Mouse (Mus musculus): ENCODE data around the gene Serpinb9. TPM values are rescaled to one million over a fixed set of nuclear protein-coding genes. Genes with fewer than 3 reads are reported as not detected.
A peak's percentile ranks its signal among the peaks of the same experiment; 100 is the strongest.

Serpinb9 gene
- polyA plus RNA-seq, 1 experiment from 2014 or later = 2.6 TPM

DNA sequence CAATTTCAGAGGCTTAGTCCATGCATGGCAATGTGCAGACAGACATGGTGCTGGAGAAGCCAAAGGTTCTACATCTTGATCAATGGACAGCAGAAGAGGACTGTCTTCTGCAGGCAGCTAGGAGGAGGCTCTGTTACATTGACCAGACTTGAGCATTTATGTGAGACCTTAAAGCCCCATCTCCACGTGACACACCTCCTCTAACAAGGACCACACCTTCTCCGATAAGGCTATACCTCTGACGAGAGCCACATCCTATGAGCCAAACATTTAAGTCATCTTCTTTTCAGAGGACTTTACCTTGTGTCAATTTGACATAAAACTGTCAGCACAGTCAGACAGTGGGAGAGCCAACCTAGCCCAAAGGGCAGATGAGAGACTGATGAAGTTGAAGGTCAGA, 32.3 kb upstream of the Serpinb9 start:
- Histone ChIP-seq H3K4me2 (replicated peaks) (no peak overlapping the region), H3K9ac (no peak overlapping the region), H3K4me1 (no peaks in the 10 kb centered on the region), H3K27me3 (no peaks in the 10 kb centered on the region), H3K27ac (no peak overlapping the region), H3K9me3 (no peaks in the 10 kb centered on the region), H3K36me3 (no peaks in the 10 kb centered on the region), H3K4me3 (no peak overlapping the region)
- ATAC-seq (ENCODE audit: insufficient number of reproducible peaks, insufficient read depth, low FRiP score, low TSS enrichment) = no peak
- 88% methylated on average over 3 of the region's 3 CpGs for WGBS

DNA sequence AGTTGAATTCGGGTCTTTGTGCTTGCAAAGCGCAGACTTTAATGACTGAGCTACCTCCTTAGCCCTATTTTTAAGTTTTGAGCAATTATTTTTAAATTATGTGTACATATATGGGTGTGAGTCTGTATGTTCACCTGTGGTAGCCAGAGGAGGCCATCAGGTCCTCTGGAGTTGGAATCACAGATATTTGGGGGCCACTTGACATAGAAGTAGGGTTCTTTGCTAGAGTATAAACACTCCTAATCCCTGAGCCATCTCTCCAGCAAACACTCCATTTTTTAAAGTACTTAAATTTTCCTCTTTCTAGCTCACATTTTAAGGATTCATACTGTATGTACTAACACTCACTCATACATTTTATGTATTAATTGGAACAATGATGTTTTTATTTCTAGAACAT, 28.8 kb upstream of the Serpinb9 start:
- H3K27ac ChIP-seq = no peak overlapping the region
- no peak for ATAC-seq (ENCODE audit: insufficient number of reproducible peaks, insufficient read depth, low FRiP score, low TSS enrichment)
- H3K36me3 ChIP-seq = no peaks in the 10 kb centered on the region
- H3K27me3 ChIP-seq = no peaks in the 10 kb centered on the region
- no peak overlapping the region for H3K9ac ChIP-seq
- no peak overlapping the region for H3K4me2 ChIP-seq (replicated peaks)
- H3K4me3 ChIP-seq = no peak overlapping the region
- H3K9me3 ChIP-seq = no peaks in the 10 kb centered on the region
- 89% methylated on average over 2 of the region's 2 CpGs for WGBS
- H3K4me1 ChIP-seq = no peaks in the 10 kb centered on the region

DNA sequence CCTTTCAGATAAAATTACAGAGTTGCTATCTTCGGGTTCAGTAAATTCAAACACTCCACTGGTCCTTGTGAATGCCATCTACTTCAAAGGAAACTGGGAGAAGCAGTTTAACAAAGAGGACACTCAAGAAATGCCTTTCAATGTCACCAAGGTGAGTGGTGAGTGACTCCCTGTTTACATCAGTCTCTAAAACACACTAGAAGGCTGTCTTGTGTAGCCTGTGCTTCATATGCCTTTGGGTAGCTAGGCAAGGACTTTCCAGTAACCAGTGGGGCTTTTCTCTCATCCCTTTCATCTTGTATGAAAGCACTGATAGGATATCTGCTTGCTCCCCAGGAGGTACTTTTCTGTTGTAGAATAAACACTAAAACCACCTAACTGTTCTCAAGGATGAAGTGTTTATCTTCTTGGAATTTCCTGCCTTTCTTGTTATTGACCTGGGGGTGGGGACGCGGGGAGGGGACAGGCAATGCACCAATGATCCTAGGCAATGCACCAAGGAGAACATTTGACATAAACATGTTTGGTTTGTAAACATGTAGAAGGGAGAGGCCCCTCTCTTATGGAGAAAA, 28.1 kb upstream of the Serpinb9 start:
- Histone ChIP-seq H3K9me3 (no peaks in the 10 kb centered on the region), H3K27ac (no peak overlapping the region), H3K4me2 (replicated peaks) (no peak overlapping the region), H3K36me3 (no peaks in the 10 kb centered on the region), H3K4me1 (no peaks in the 10 kb centered on the region), H3K27me3 (no peaks in the 10 kb centered on the region), H3K4me3 (no peak overlapping the region), H3K9ac (no peak overlapping the region)
- WGBS = 69% methylated on average over 3 of the region's 3 CpGs
- ATAC-seq (ENCODE audit: insufficient number of reproducible peaks, insufficient read depth, low FRiP score, low TSS enrichment) = no peak

DNA sequence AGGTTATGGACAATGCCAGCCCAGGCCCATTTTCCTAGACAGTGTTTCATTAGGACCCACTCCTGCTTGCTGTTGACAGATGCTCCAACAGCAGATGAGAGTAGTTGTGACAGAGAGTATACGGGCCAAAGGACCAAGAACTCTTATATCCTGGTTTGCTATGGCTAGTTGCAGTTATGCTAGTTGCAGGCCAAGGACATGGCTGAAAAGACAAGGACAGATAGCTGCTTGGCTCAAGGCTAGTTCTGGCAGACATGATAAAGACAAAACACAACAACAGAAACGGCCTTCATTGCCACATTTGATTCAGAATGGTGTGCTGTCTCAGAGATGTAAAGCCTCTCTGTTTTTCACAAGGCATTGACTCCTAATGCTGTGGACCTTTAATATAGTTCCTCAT, 27.3 kb upstream of the Serpinb9 start:
- WGBS = 84% methylated on average over 2 of the region's 2 CpGs
- Histone ChIP-seq H3K27ac (no peak overlapping the region), H3K27me3 (no peaks in the 10 kb centered on the region), H3K36me3 (no peaks in the 10 kb centered on the region), H3K4me2 (replicated peaks) (no peak overlapping the region), H3K9ac (no peak overlapping the region), H3K4me1 (no peaks in the 10 kb centered on the region), H3K9me3 (no peaks in the 10 kb centered on the region), H3K4me3 (no peak overlapping the region)
- ATAC-seq (ENCODE audit: insufficient number of reproducible peaks, insufficient read depth, low FRiP score, low TSS enrichment) = no peak

DNA sequence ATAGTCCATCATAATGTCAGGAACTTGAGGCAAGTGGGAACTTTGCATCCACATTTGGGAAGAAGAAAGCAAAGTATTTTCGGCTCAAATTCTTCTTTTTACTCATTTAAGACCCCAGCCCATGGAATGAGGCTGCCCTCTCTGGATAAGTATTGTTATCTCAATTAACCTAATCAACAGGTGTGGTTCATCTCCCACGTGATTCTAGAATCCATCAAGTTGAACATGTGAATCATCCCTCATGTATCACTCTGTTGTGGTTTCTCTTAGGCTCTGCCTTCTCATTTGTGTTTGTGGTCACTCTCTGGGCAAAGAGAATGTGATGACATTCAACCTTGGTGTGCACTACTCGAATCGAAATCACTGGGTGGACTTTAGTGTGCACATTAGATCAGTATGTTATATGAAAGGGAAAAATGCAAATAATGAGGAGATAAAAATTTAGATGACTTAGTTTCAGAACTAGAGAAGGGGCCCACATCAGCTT, 20.5 kb upstream of the Serpinb9 start:
- no peaks in the 10 kb centered on the region for H3K4me1 ChIP-seq
- H3K9me3 ChIP-seq = no peaks in the 10 kb centered on the region
- H3K4me2 ChIP-seq (replicated peaks) = no peak overlapping the region
- H3K36me3 ChIP-seq = no peaks in the 10 kb centered on the region
- no peak overlapping the region for H3K9ac ChIP-seq
- H3K27ac ChIP-seq = no peak overlapping the region
- H3K4me3 ChIP-seq = no peak overlapping the region
- no peaks in the 10 kb centered on the region for H3K27me3 ChIP-seq
- WGBS = 79% methylated on average over 4 of the region's 4 CpGs
- ATAC-seq (ENCODE audit: insufficient number of reproducible peaks, insufficient read depth, low FRiP score, low TSS enrichment) = no peak

DNA sequence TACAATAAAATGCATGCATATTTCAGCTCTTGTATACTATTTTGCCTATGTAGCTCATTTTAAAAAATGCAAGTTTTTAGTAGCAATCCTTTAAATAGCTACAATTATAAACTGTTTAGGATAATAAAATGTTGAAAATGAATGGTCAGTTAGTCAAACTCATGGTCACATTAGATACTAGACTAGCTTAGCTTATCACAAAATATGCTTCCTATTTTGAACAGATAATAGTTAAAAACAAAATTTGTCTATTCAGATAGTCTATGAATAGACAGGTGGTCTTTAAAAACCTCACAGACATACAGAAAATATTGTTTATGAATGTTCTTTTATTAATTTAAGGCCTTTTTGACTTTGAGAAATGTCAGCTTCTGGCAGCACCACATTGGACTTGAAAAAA, 16.8 kb upstream of the Serpinb9 start:
- H3K9me3 ChIP-seq = no peaks in the 10 kb centered on the region
- no peak overlapping the region for H3K27ac ChIP-seq
- H3K27me3 ChIP-seq = no peaks in the 10 kb centered on the region
- H3K4me2 ChIP-seq (replicated peaks) = no peak overlapping the region
- no peak for ATAC-seq (ENCODE audit: insufficient number of reproducible peaks, insufficient read depth, low FRiP score, low TSS enrichment)
- H3K4me3 ChIP-seq = no peak overlapping the region
- no peak overlapping the region for H3K9ac ChIP-seq
- no peaks in the 10 kb centered on the region for H3K36me3 ChIP-seq
- H3K4me1 ChIP-seq = no peaks in the 10 kb centered on the region

DNA sequence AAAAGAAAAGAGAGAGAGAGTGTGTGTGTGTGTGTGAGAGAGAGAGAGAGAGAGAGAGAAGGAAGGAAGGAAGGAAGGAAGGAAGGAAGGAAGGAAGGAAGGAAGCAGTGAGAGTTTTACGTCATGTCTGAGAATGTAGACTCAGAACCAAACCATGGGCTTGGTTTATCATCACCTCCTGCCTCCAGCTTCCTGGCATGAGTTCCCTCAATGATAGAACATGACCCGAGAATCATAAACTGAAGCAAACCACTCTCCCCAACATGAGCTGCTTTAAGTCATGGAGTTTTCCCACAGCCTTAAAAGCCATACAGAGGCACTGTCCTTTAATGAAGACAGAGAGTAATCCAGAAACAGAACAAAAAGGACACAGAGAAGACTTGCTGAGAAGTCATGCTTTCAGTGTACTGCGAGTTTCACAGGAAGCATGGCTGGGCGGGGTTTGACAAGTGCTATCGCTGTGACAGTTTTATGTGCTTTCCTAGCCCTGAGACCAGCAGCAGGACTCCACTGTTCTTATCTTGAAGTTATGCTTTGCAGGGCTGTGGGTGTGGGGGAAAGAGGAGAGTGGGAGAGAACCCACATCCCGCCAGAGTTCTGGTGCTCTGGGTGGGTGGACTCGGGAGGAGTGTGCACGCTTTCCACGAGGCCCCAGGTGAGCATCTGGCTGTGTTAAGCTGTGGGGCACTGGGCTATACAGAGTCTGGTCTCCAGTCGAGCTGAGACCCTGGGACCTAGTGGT, 9.7 kb upstream of the Serpinb9 start:
- Histone ChIP-seq H3K4me2 (replicated peaks) (no peak overlapping the region), H3K4me1 (no peaks in the 10 kb centered on the region), H3K9me3 (no peaks in the 10 kb centered on the region), H3K27me3 (no peaks in the 10 kb centered on the region), H3K27ac (no peak overlapping the region), H3K36me3 (no peaks in the 10 kb centered on the region), H3K9ac (no peak overlapping the region), H3K4me3 (no peak overlapping the region)
- no peak for ATAC-seq (ENCODE audit: insufficient number of reproducible peaks, insufficient read depth, low FRiP score, low TSS enrichment)
- WGBS = 80% methylated on average over 10 of the region's 10 CpGs

DNA sequence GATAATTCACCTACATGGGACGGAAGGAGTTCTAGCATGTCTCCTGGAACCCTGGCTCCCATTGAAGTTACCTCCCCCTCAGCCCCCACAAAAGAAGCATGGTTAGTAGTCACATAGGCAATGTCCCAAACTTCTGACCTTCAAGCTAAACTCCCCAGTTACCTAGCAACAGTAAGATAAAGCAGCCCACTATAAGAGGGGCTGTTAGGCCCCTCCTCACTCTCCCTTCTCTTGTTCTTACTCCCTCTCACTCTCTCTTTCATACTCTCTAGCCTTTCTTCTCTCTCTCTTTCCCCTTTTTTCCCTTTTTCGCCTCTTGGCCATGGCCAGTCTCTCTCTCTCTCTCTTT, 9.2 kb upstream of the Serpinb9 start:
- Histone ChIP-seq H3K4me1 (no peaks in the 10 kb centered on the region), H3K27ac (no peak overlapping the region), H3K27me3 (no peaks in the 10 kb centered on the region), H3K9ac (no peak overlapping the region), H3K36me3 (no peaks in the 10 kb centered on the region), H3K4me3 (no peak overlapping the region), H3K4me2 (replicated peaks) (no peak overlapping the region), H3K9me3 (no peaks in the 10 kb centered on the region)
- no peak for ATAC-seq (ENCODE audit: insufficient number of reproducible peaks, insufficient read depth, low FRiP score, low TSS enrichment)
- 91% methylated on average over 2 of the region's 2 CpGs for WGBS

DNA sequence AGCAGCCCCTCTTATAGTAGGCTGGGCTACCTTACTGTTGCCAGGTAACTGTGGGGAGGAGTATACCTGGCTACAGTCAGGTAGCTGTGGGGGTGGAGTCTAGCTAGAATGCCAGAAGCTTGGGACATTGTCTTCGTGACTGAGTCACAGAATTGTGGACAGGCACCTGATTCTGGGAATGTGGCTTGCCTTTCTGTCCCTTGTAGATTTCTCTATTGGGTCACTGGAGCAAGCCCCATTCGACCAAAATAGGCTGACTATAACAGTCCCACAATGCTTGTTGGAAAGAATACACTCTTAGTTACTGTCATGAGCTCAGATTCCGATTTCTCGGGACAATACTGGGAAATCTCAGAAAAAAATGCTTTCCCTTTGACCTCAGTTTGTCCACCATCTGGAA, 8.0 kb upstream of the Serpinb9 start:
- H3K36me3 ChIP-seq = no peaks in the 10 kb centered on the region
- 75% methylated on average over 4 of the region's 4 CpGs for WGBS
- no peak overlapping the region for H3K27ac ChIP-seq
- no peaks in the 10 kb centered on the region for H3K4me1 ChIP-seq
- ATAC-seq (ENCODE audit: insufficient number of reproducible peaks, insufficient read depth, low FRiP score, low TSS enrichment) = no peak
- H3K9me3 ChIP-seq = no peaks in the 10 kb centered on the region
- no peak overlapping the region for H3K9ac ChIP-seq
- H3K27me3 ChIP-seq = no peaks in the 10 kb centered on the region
- no peak overlapping the region for H3K4me2 ChIP-seq (replicated peaks)
- no peak overlapping the region for H3K4me3 ChIP-seq

DNA sequence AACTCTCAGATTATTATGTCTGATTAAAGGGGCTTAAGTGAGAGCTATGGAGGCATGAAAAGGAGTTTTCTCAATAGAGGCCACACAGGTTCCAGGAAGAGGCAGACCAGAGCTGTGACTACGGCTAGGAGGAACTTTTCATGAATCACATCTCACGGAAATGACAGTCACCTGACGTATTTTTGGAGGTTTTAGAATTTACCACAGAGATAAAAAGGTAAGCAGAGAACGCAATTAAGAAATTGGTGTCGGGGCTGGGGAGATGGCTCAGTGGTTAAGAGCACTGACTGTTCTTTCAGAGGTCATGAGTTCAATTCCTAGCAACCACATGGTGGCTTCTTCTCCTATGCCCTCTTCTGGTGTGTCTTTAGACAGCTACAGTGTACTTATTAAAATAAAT, 1.7 kb upstream of the Serpinb9 start:
- no peak for ATAC-seq (ENCODE audit: insufficient number of reproducible peaks, insufficient read depth, low FRiP score, low TSS enrichment)
- no peaks in the 10 kb centered on the region for H3K9me3 ChIP-seq
- no peak overlapping the region for H3K9ac ChIP-seq
- no peak overlapping the region for H3K27ac ChIP-seq
- no peak overlapping the region for H3K4me2 ChIP-seq (replicated peaks)
- H3K4me1 ChIP-seq = peaks cover 8% of the 10 kb centered on the region; the same call in 1 of the 2 replicates
- H3K27me3 ChIP-seq = no peaks in the 10 kb centered on the region
- H3K36me3 ChIP-seq = no peaks in the 10 kb centered on the region
- no peak overlapping the region for H3K4me3 ChIP-seq
- WGBS = 91% methylated on average over 5 of the region's 5 CpGs

DNA sequence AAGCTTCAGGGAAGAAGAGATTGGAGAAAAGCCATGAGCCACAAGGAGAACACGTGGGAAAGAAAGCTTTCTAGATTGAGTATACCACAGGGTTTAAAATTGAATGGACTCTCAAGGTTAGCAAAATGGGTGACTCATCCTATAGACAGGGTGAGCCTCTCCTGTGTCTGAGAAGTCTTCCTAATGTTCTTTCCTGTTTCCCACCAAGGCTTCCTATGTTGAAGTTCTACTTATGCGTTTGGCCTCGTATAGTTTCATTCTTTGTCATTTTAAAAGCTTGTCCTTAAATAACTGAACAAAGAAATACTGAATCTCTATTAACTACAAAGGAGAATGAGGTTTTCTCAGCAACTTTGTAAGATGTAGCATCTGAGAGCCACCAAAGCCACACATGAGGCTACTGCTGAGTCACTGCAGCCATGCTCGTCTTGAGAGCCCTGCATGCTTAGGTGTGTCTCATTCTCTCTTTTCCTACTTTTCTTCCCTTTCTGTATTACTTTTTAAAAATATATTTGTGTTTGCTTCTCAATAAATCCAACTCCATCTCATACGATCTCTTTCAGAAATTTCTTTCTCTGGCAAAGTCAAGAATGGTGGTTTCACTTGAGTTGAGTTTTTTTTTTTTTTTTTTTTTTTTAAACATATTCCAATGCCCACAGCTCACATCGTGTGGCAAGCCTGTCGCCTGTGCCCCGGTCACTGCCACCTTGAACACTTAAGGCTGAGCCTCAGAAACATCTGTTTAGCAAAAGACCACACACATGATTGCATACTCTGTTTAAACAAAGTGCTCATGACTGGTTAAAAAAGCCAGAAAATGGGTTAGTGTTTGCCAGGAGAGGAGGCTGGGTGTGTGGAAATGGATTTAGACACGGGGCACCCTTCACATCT, 718 bp downstream of the Serpinb9 start:
- Histone ChIP-seq H3K4me2 (replicated peaks) (peak overlapping the region; percentile 48), H3K36me3 (no peaks in the 10 kb centered on the region), H3K4me1 (peaks cover 8% of the 10 kb centered on the region; the same call in 1 of the 2 replicates), H3K9ac (no peak overlapping the region; the same call in 1 of the 2 replicates), H3K27me3 (no peaks in the 10 kb centered on the region), H3K4me3 (peak overlapping the region; percentile 33), H3K9me3 (no peaks in the 10 kb centered on the region), H3K27ac (peak overlapping the region; percentile 7; the same call in 1 of the 2 replicates)
- 61% methylated on average over 9 of the region's 9 CpGs for WGBS
- ATAC-seq (ENCODE audit: insufficient number of reproducible peaks, insufficient read depth, low FRiP score, low TSS enrichment) = no peak

All from embryonic facial prominence, embryonic 12.5 days (tissue).